Mouse (Mus musculus): ENCODE data around the gene Ppp2r5e. TPM values are rescaled to one million over a fixed set of nuclear protein-coding genes. Genes with fewer than 3 reads are reported as not detected.
A peak's percentile ranks its signal among the peaks of the same experiment; 100 is the strongest.

The Ppp2r5e gene
- polyA plus RNA-seq, 1 experiment from 2014 or later = 9.9 TPM

- no peaks in the 10 kb centered on the region for H3K27me3 ChIP-seq (ENCODE audit: control insufficient read depth, insufficient read depth, low read depth, low read length)
- 54% methylated on average over 8 of the region's 8 CpGs for WGBS
These were observed 20.8 kb upstream of the Ppp2r5e start for GRCm38 (mm10) chr12:75616841-75617240.

GRCm38 (mm10) chr12:75616158-75616791 is 20.2 kb upstream of the Ppp2r5e start:
- WGBS = 6% methylated on average over 23 of the region's 24 CpGs
- H3K36me3 ChIP-seq (ENCODE audit: control insufficient read depth, insufficient read depth, low read length) = no peaks in the 10 kb centered on the region
- H3K27me3 ChIP-seq (ENCODE audit: control insufficient read depth, insufficient read depth, low read depth, low read length) = no peaks in the 10 kb centered on the region
- peaks cover 6% of the 10 kb centered on the region for H3K4me1 ChIP-seq (replicated peaks; ENCODE audit: control insufficient read depth, insufficient read depth, low read length)
- H3K27ac ChIP-seq (ENCODE audit: low read length) = no peak overlapping the region
- H3K9me3 ChIP-seq (ENCODE audit: control insufficient read depth, low read length) = no peaks in the 10 kb centered on the region; the same call in 1 of the 2 replicates
- peak overlapping the region; percentile 37 for H3K4me3 ChIP-seq (ENCODE audit: low read length)
- H3K4me2 ChIP-seq (ENCODE audit: low read depth, low read length) = peak overlapping the region; percentile 58
- H3K9ac ChIP-seq (ENCODE audit: low read length) = peak overlapping the region; percentile 32
- peak; percentile 45; the same call in 1 of the 2 replicates for ATAC-seq (ENCODE audit: low read depth)

More at GRCm38 (mm10) chr12:75616841-75617240, 20.8 kb upstream of the Ppp2r5e start:
- Histone ChIP-seq H3K27ac (ENCODE audit: low read length) (no peak overlapping the region), H3K9me3 (ENCODE audit: control insufficient read depth, low read length) (no peaks in the 10 kb centered on the region; the same call in 1 of the 2 replicates), H3K4me2 (ENCODE audit: low read depth, low read length) (no peak overlapping the region), H3K4me3 (ENCODE audit: low read length) (no peak overlapping the region), H3K9ac (ENCODE audit: low read length) (no peak overlapping the region), H3K36me3 (ENCODE audit: control insufficient read depth, insufficient read depth, low read length) (no peaks in the 10 kb centered on the region), H3K4me1 (replicated peaks; ENCODE audit: control insufficient read depth, insufficient read depth, low read length) (peaks cover 6% of the 10 kb centered on the region)
- no peak for ATAC-seq (ENCODE audit: low read depth)

GRCm38 (mm10) chr12:75615556-75615955 is 19.5 kb upstream of the Ppp2r5e start:
- WGBS = 34% methylated on average over 3 of the region's 3 CpGs
- peaks cover 6% of the 10 kb centered on the region for H3K4me1 ChIP-seq (replicated peaks; ENCODE audit: control insufficient read depth, insufficient read depth, low read length)
- H3K27me3 ChIP-seq (ENCODE audit: control insufficient read depth, insufficient read depth, low read depth, low read length) = no peaks in the 10 kb centered on the region
- no peak overlapping the region for H3K4me2 ChIP-seq (ENCODE audit: low read depth, low read length)
- no peaks in the 10 kb centered on the region for H3K9me3 ChIP-seq (ENCODE audit: control insufficient read depth, low read length)
- H3K27ac ChIP-seq (ENCODE audit: low read length) = no peak overlapping the region
- ATAC-seq (ENCODE audit: low read depth) = no peak
- no peaks in the 10 kb centered on the region for H3K36me3 ChIP-seq (ENCODE audit: control insufficient read depth, insufficient read depth, low read length)
- H3K4me3 ChIP-seq (ENCODE audit: low read length) = no peak overlapping the region
- H3K9ac ChIP-seq (ENCODE audit: low read length) = no peak overlapping the region

GRCm38 (mm10) chr12:75612711-75613110 is 16.7 kb upstream of the Ppp2r5e start:
- H3K36me3 ChIP-seq (ENCODE audit: control insufficient read depth, insufficient read depth, low read length) = no peaks in the 10 kb centered on the region
- H3K27ac ChIP-seq (ENCODE audit: low read length) = no peak overlapping the region
- no peak for ATAC-seq (ENCODE audit: low read depth)
- no peak overlapping the region for H3K4me3 ChIP-seq (ENCODE audit: low read length)
- no peak overlapping the region for H3K9ac ChIP-seq (ENCODE audit: low read length)
- peaks cover 6% of the 10 kb centered on the region for H3K4me1 ChIP-seq (replicated peaks; ENCODE audit: control insufficient read depth, insufficient read depth, low read length)
- WGBS = 73% methylated on average over 7 of the region's 7 CpGs
- no peaks in the 10 kb centered on the region for H3K27me3 ChIP-seq (ENCODE audit: control insufficient read depth, insufficient read depth, low read depth, low read length)
- no peak overlapping the region for H3K4me2 ChIP-seq (ENCODE audit: low read depth, low read length)
- H3K9me3 ChIP-seq (ENCODE audit: control insufficient read depth, low read length) = no peaks in the 10 kb centered on the region

- no peak overlapping the region for H3K4me2 ChIP-seq (ENCODE audit: low read depth, low read length)
- ATAC-seq (ENCODE audit: low read depth) = no peak
- H3K9me3 ChIP-seq (ENCODE audit: control insufficient read depth, low read length) = no peaks in the 10 kb centered on the region
- H3K4me1 ChIP-seq (replicated peaks; ENCODE audit: control insufficient read depth, insufficient read depth, low read length) = peaks cover 4% of the 10 kb centered on the region
- WGBS = 35% methylated on average over 4 of the region's 4 CpGs
- H3K27me3 ChIP-seq (ENCODE audit: control insufficient read depth, insufficient read depth, low read depth, low read length) = no peaks in the 10 kb centered on the region
- no peak overlapping the region for H3K4me3 ChIP-seq (ENCODE audit: low read length)
- no peak overlapping the region for H3K27ac ChIP-seq (ENCODE audit: low read length)
- no peaks in the 10 kb centered on the region for H3K36me3 ChIP-seq (ENCODE audit: control insufficient read depth, insufficient read depth, low read length)
- H3K9ac ChIP-seq (ENCODE audit: low read length) = no peak overlapping the region
These were observed 3.4 kb upstream of the Ppp2r5e start for GRCm38 (mm10) chr12:75599490-75599889.

GRCm38 (mm10) chr12:75598988-75599387 is 2.9 kb upstream of the Ppp2r5e start:
- ATAC-seq (ENCODE audit: low read depth) = no peak
- WGBS = 66% methylated on average over 4 of the region's 4 CpGs
- no peaks in the 10 kb centered on the region for H3K9me3 ChIP-seq (ENCODE audit: control insufficient read depth, low read length)
- no peaks in the 10 kb centered on the region for H3K27me3 ChIP-seq (ENCODE audit: control insufficient read depth, insufficient read depth, low read depth, low read length)
- no peaks in the 10 kb centered on the region for H3K36me3 ChIP-seq (ENCODE audit: control insufficient read depth, insufficient read depth, low read length)
- no peak overlapping the region for H3K4me3 ChIP-seq (ENCODE audit: low read length)
- H3K27ac ChIP-seq (ENCODE audit: low read length) = no peak overlapping the region
- H3K9ac ChIP-seq (ENCODE audit: low read length) = no peak overlapping the region
- H3K4me2 ChIP-seq (ENCODE audit: low read depth, low read length) = no peak overlapping the region
- peaks cover 9% of the 10 kb centered on the region for H3K4me1 ChIP-seq (replicated peaks; ENCODE audit: control insufficient read depth, insufficient read depth, low read length)

GRCm38 (mm10) chr12:75597707-75598106 is 1.7 kb upstream of the Ppp2r5e start:
- ATAC-seq (ENCODE audit: low read depth) = no peak
- Histone ChIP-seq H3K4me2 (ENCODE audit: low read depth, low read length) (no peak overlapping the region), H3K9me3 (ENCODE audit: control insufficient read depth, low read length) (no peaks in the 10 kb centered on the region), H3K9ac (ENCODE audit: low read length) (no peak overlapping the region), H3K4me1 (replicated peaks; ENCODE audit: control insufficient read depth, insufficient read depth, low read length) (peaks cover 14% of the 10 kb centered on the region), H3K36me3 (ENCODE audit: control insufficient read depth, insufficient read depth, low read length) (peaks cover 3% of the 10 kb centered on the region; the same call in 1 of the 2 replicates), H3K4me3 (ENCODE audit: low read length) (no peak overlapping the region), H3K27me3 (ENCODE audit: control insufficient read depth, insufficient read depth, low read depth, low read length) (no peaks in the 10 kb centered on the region), H3K27ac (ENCODE audit: low read length) (no peak overlapping the region)
- WGBS = 80% methylated on average over 4 of the region's 4 CpGs

GRCm38 (mm10) chr12:75595291-75596153 is 523 bp downstream of the Ppp2r5e start:
- Histone ChIP-seq H3K4me1 (replicated peaks; ENCODE audit: control insufficient read depth, insufficient read depth, low read length) (peaks cover 14% of the 10 kb centered on the region), H3K4me2 (ENCODE audit: low read depth, low read length) (peak overlapping the region; percentile 90), H3K36me3 (ENCODE audit: control insufficient read depth, insufficient read depth, low read length) (peaks cover 3% of the 10 kb centered on the region; the same call in 1 of the 2 replicates), H3K4me3 (ENCODE audit: low read length) (peak overlapping the region; percentile 98), H3K9me3 (ENCODE audit: control insufficient read depth, low read length) (no peaks in the 10 kb centered on the region), H3K9ac (ENCODE audit: low read length) (peak overlapping the region; percentile 98), H3K27me3 (ENCODE audit: control insufficient read depth, insufficient read depth, low read depth, low read length) (no peaks in the 10 kb centered on the region), H3K27ac (ENCODE audit: low read length) (peak overlapping the region; percentile 95)
- WGBS = 0% methylated on average over 44 of the region's 97 CpGs
- ATAC-seq (ENCODE audit: low read depth) = peak; percentile 29

- Histone ChIP-seq H3K4me2 (ENCODE audit: low read depth, low read length) (peak overlapping the region; percentile 90), H3K4me3 (ENCODE audit: low read length) (peak overlapping the region; percentile 35), H3K27ac (ENCODE audit: low read length) (no peak overlapping the region), H3K27me3 (ENCODE audit: control insufficient read depth, insufficient read depth, low read depth, low read length) (no peaks in the 10 kb centered on the region), H3K36me3 (ENCODE audit: control insufficient read depth, insufficient read depth, low read length) (peaks cover 6% of the 10 kb centered on the region), H3K4me1 (replicated peaks; ENCODE audit: control insufficient read depth, insufficient read depth, low read length) (peaks cover 14% of the 10 kb centered on the region), H3K9ac (ENCODE audit: low read length) (peak overlapping the region; percentile 50), H3K9me3 (ENCODE audit: control insufficient read depth, low read length) (no peaks in the 10 kb centered on the region)
- ATAC-seq (ENCODE audit: low read depth) = no peak
- WGBS = 28% methylated on average over 5 of the region's 5 CpGs
These were observed 1.6 kb downstream of the Ppp2r5e start for GRCm38 (mm10) chr12:75594404-75594803.

Data from lung, embryonic 16.5 days (tissue).